ENCODE assay signal across 16 mouse cellular contexts in the genomic region with DNA sequence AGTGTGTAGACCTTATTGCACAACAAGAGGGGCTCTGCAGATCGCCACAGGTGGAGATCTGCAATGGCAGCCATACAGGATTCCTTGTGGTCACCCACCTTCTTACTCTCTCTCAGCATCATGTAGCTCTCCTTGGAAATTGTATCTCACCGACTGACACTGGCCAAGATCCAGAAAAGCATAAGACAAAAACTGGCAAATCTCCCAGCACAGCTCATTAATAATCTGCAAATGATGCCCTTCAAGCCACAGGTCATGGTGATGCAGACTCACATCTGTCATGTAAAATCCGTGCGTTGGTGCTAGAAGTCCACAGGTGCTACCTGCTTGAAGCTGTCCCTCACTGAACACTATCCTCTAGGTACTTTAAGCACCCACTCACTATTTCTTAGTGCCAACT.
DNase-seq lines count a peak whose midpoint lies in the region; ATAC-seq and TF ChIP-seq lines count a peak whose summit lies in the region.
"Had no signal": no experiment of that assay in that cellular context is flagged by ENCODE, and none has a peak within 500 bp of the region (broad histone marks: within the 10 kb centered on the region; RNA-seq: fewer than 3 reads in every experiment).

No protein-coding gene starts in this region.

- no peak overlapping the region for H3K27ac ChIP-seq in kidney, adult 2 months (ENCODE audit: insufficient read depth, low read depth, low read length)
- H3K27ac ChIP-seq in kidney, embryonic 15.5 days = no peak overlapping the region
- H3K27ac ChIP-seq in midbrain, embryonic 13.5 days = peak overlapping the region; percentile 45; the same call in 1 of the 2 replicates
- H3K27ac ChIP-seq in midbrain, embryonic 11.5 days (ENCODE audit: low read depth, low read length) = no peak overlapping the region
- H3K27ac ChIP-seq: embryonic facial prominence, embryonic 13.5 days; macrophage; midbrain, embryonic 12.5 days had no signal

- DNase-seq in cerebellum, postnatal 10 days = peak; percentile 40 to 53
- no peak for DNase-seq in cerebellum, adult 8-10 months
- DNase-seq in kidney, adult 2 months = peak; percentile 28
- DNase-seq in midbrain, embryonic 11.5 days (ENCODE audit: low spot score, missing footprints) = no peak
- no peak for DNase-seq in right cerebral cortex, postnatal 4 days
- DNase-seq: cerebellum, adult 9-10 months; gastrocnemius, postnatal 14 days; layer of hippocampus, adult 9-11 months; liver, postnatal 0 days; thymus, postnatal 25 days had no signal

- WGBS in kidney, adult 2 months = 52% methylated on average over 4 of the region's 4 CpGs
- WGBS in kidney, embryonic 15.5 days = 68% methylated on average over 4 of the region's 4 CpGs
- 89% methylated on average over 4 of the region's 4 CpGs for WGBS in midbrain, embryonic 13.5 days
- WGBS in midbrain, embryonic 11.5 days = 95% methylated on average over 4 of the region's 4 CpGs

- no peak for TF ChIP-seq POLR2A in kidney, adult 2 months (IDR thresholded peaks at IDR 0.05; ENCODE audit: low read depth, low read length)

- no peak for TF ChIP-seq CTCF in kidney, adult 2 months (conservative IDR thresholded peaks at IDR 0.05; ENCODE audit: insufficient read depth, insufficient read length, low read depth, low read length)

- no peak for ATAC-seq in kidney, embryonic 15.5 days (replicated peaks; ENCODE audit: low FRiP score)
- ATAC-seq in midbrain, embryonic 13.5 days = no peak
- no peak for ATAC-seq in midbrain, embryonic 11.5 days (ENCODE audit: low FRiP score)
- ATAC-seq: activated CD4-positive, CD25-positive, alpha-beta regulatory T cell, adult 4 months; liver, postnatal 0 days had no signal

- no peaks in the 10 kb centered on the region for H3K36me3 ChIP-seq in kidney, adult 2 months (ENCODE audit: control insufficient read depth, insufficient read depth, low read length)
- no peaks in the 10 kb centered on the region for H3K36me3 ChIP-seq in kidney, embryonic 15.5 days
- no peaks in the 10 kb centered on the region for H3K36me3 ChIP-seq in midbrain, embryonic 13.5 days
- no peaks in the 10 kb centered on the region for H3K36me3 ChIP-seq in midbrain, embryonic 11.5 days (ENCODE audit: control insufficient read depth, insufficient read depth, low read length)
- H3K36me3 ChIP-seq: embryonic facial prominence, embryonic 13.5 days; midbrain, embryonic 12.5 days had no signal

- H3K4me3 ChIP-seq in kidney, adult 2 months (ENCODE audit: insufficient read depth, low read depth, low read length) = no peak overlapping the region
- no peak overlapping the region for H3K4me3 ChIP-seq in kidney, embryonic 15.5 days (replicated peaks)
- no peak overlapping the region for H3K4me3 ChIP-seq in midbrain, embryonic 13.5 days (replicated peaks)
- no peak overlapping the region for H3K4me3 ChIP-seq in midbrain, embryonic 11.5 days (ENCODE audit: low read depth, low read length)
- H3K4me3 ChIP-seq: embryonic facial prominence, embryonic 13.5 days; midbrain, embryonic 12.5 days had no signal

- H3K4me1 ChIP-seq in kidney, adult 2 months (ENCODE audit: control insufficient read depth, insufficient read depth, low read length) = no peaks in the 10 kb centered on the region
- H3K4me1 ChIP-seq in kidney, embryonic 15.5 days = no peaks in the 10 kb centered on the region
- peaks cover 54% of the 10 kb centered on the region for H3K4me1 ChIP-seq in midbrain, embryonic 13.5 days (replicated peaks)
- H3K4me1 ChIP-seq in midbrain, embryonic 11.5 days (ENCODE audit: control insufficient read depth, insufficient read depth, low read length) = no peaks in the 10 kb centered on the region
- H3K4me1 ChIP-seq: embryonic facial prominence, embryonic 13.5 days had no signal

- H3K27me3 ChIP-seq in kidney, adult 2 months (replicated peaks; ENCODE audit: control insufficient read depth, insufficient read depth, low read length) = no peaks in the 10 kb centered on the region
- no peaks in the 10 kb centered on the region for H3K27me3 ChIP-seq in kidney, embryonic 15.5 days
- no peaks in the 10 kb centered on the region for H3K27me3 ChIP-seq in midbrain, embryonic 13.5 days
- H3K27me3 ChIP-seq in midbrain, embryonic 11.5 days (ENCODE audit: control insufficient read depth, insufficient read depth, low read length) = no peaks in the 10 kb centered on the region
- H3K27me3 ChIP-seq: embryonic facial prominence, embryonic 13.5 days; midbrain, embryonic 12.5 days had no signal

- no peaks in the 10 kb centered on the region for H3K9me3 ChIP-seq in kidney, embryonic 15.5 days (replicated peaks)
- no peaks in the 10 kb centered on the region for H3K9me3 ChIP-seq in midbrain, embryonic 13.5 days
- H3K9me3 ChIP-seq in midbrain, embryonic 11.5 days (ENCODE audit: control insufficient read depth, low read length) = no peaks in the 10 kb centered on the region
- H3K9me3 ChIP-seq: embryonic facial prominence, embryonic 13.5 days; midbrain, embryonic 12.5 days had no signal

- H3K9ac ChIP-seq in kidney, embryonic 15.5 days = no peak overlapping the region
- H3K9ac ChIP-seq in midbrain, embryonic 13.5 days (replicated peaks) = no peak overlapping the region
- H3K9ac ChIP-seq in midbrain, embryonic 11.5 days (ENCODE audit: low read length) = no peak overlapping the region
- H3K9ac ChIP-seq: embryonic facial prominence, embryonic 13.5 days; liver, postnatal 0 days; midbrain, embryonic 12.5 days had no signal

- no peak overlapping the region for H3K4me2 ChIP-seq in kidney, embryonic 15.5 days
- H3K4me2 ChIP-seq in midbrain, embryonic 13.5 days (replicated peaks) = no peak overlapping the region
- no peak overlapping the region for H3K4me2 ChIP-seq in midbrain, embryonic 11.5 days
- H3K4me2 ChIP-seq: embryonic facial prominence, embryonic 13.5 days; midbrain, embryonic 12.5 days had no signal

Comparison
In these comparisons a context has a peak if more than half of its experiments do, and no peak if none do; other contexts are left out.
1. DNase-seq: peak in cerebellum, postnatal 10 days (2 of 2) and kidney, adult 2 months (single experiment); none in cerebellum, adult 8-10 months (single experiment), midbrain, embryonic 11.5 days (single experiment) and right cerebral cortex, postnatal 4 days (single experiment).